Mouse (Mus musculus) hindlimb bud, embryonic 11.5 days (tissue): ENCODE data around the gene Mup11.
"Not testable (repeated sequence)": the region's sequence is repeated elsewhere in the genome, so short reads cannot be mapped to it uniquely, and the experiment has no call there.

Source experiments
- DNase-seq: peaks from one replicate; pipeline ENCODE4 v3.0.0-alpha.2; 2012; ENCODE audit warnings: low read depth, low spot score; ENCODE audit errors: extremely low spot score

Gene Mup11

DNA sequence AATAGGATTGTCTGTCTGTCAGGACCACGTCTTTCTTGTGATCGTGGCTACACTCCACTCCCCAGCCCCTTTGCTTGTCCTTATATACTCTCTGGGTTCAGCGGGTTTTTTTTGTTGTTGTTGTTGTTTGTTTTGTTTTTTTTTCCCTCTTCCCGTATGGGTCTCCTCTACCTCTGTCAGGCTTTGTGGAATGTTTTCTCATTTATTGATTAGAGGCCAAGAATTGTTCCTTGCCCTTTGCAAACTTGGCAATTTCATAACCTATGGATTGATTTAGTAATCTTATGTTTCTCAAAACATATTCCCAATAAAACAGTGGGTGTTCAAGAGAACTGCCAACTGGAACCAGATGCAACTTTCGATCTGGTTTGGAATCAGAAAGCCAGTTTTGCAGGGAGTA lies at the start of gene Mup11:
Gene Mup11, minus strand, starts transcription at position 101 of the 400 bp plus-strand sequence.
- not testable (repeated sequence) for DNase-seq
